Comparison of ENCODE assay signal across 14 mouse cellular contexts in genomic region chr8:86765155-86765554, GRCm38 (mm10). TPM values are rescaled to one million over a fixed set of nuclear protein-coding genes. Genes with fewer than 3 reads are reported as not detected.
DNase-seq lines count a peak whose midpoint lies in the region; ATAC-seq and TF ChIP-seq lines count a peak whose summit lies in the region.
"Had no signal": no experiment of that assay in that cellular context is flagged by ENCODE, and none has a peak within 500 bp of the region (broad histone marks: within the 10 kb centered on the region; RNA-seq: fewer than 3 reads in every experiment).

No protein-coding gene starts in this region.

- H3K9ac ChIP-seq in liver, postnatal 0 days (replicated peaks), result no peak overlapping the region
- no peak overlapping the region for H3K9ac ChIP-seq in stomach, postnatal 0 days (ENCODE audit: low read length)
- H3K9ac ChIP-seq: midbrain, embryonic 12.5 days had no signal

- TF ChIP-seq CTCF in testis, adult 2 months (IDR thresholded peaks at IDR 0.05; ENCODE audit: control insufficient read depth, insufficient read depth, insufficient replicate concordance, low read depth, low read length), result no peak
- TF ChIP-seq CTCF in liver, postnatal 0 days (IDR thresholded peaks at IDR 0.05; ENCODE audit: low read depth), result no peak
- no peak for TF ChIP-seq CTCF in stomach, postnatal 0 days (IDR thresholded peaks at IDR 0.05; ENCODE audit: low read depth)

- no peak for TF ChIP-seq POLR2A in testis, adult 2 months (IDR thresholded peaks at IDR 0.05; ENCODE audit: control insufficient read depth, low read depth, low read length)

- H3K4me2 ChIP-seq in liver, postnatal 0 days (ENCODE audit: low read depth, low read length), result peak overlapping the region; percentile 18; the same call in 1 of the 2 replicates
- no peak overlapping the region for H3K4me2 ChIP-seq in stomach, postnatal 0 days (replicated peaks; ENCODE audit: low read depth)
- H3K4me2 ChIP-seq: midbrain, embryonic 12.5 days had no signal

- peaks cover 2% of the 10 kb centered on the region for H3K4me1 ChIP-seq in testis, adult 2 months (ENCODE audit: control insufficient read depth, insufficient read depth, low read length)
- H3K4me1 ChIP-seq in liver, postnatal 0 days (ENCODE audit: insufficient read depth), result peaks cover 23% of the 10 kb centered on the region
- H3K4me1 ChIP-seq in stomach, postnatal 0 days (replicated peaks; ENCODE audit: control insufficient read depth, insufficient read depth), result peaks cover 9% of the 10 kb centered on the region
- H3K4me1 ChIP-seq: midbrain, embryonic 12.5 days had no signal

- H3K27me3 ChIP-seq in testis, adult 2 months (ENCODE audit: control insufficient read depth, insufficient read depth, low read length), result no peaks in the 10 kb centered on the region
- H3K27me3 ChIP-seq in liver, postnatal 0 days (ENCODE audit: insufficient read depth, low read length), result peaks cover 5% of the 10 kb centered on the region; the same call in 1 of the 2 replicates
- no peaks in the 10 kb centered on the region for H3K27me3 ChIP-seq in stomach, postnatal 0 days (ENCODE audit: control insufficient read depth, insufficient read depth, low read length)
- H3K27me3 ChIP-seq: midbrain, embryonic 12.5 days had no signal

- no peaks in the 10 kb centered on the region for H3K9me3 ChIP-seq in liver, postnatal 0 days (ENCODE audit: low read length)
- no peaks in the 10 kb centered on the region for H3K9me3 ChIP-seq in stomach, postnatal 0 days (ENCODE audit: control insufficient read depth, low read length)
- H3K9me3 ChIP-seq: midbrain, embryonic 12.5 days had no signal

- peak overlapping the region; percentile 84 for H3K4me3 ChIP-seq in testis, adult 2 months (ENCODE audit: control insufficient read depth, low read depth, low read length)
- H3K4me3 ChIP-seq in liver, postnatal 0 days (ENCODE audit: low read depth, low read length), result no peak overlapping the region
- H3K4me3 ChIP-seq in stomach, postnatal 0 days (ENCODE audit: low read depth, low read length), result no peak overlapping the region
- H3K4me3 ChIP-seq: erythroblast, embryonic 14.5 days; midbrain, embryonic 12.5 days had no signal

- TF ChIP-seq EP300 in liver, postnatal 0 days (IDR thresholded peaks at IDR 0.05; ENCODE audit: low read depth), result no peak
- TF ChIP-seq EP300 in stomach, postnatal 0 days (optimal IDR thresholded peaks at IDR 0.05), result no peak

- H3K36me3 ChIP-seq in testis, adult 2 months (ENCODE audit: control insufficient read depth, insufficient read depth, low read length), result no peaks in the 10 kb centered on the region
- no peaks in the 10 kb centered on the region for H3K36me3 ChIP-seq in liver, postnatal 0 days (replicated peaks; ENCODE audit: insufficient read depth, low read length)
- no peaks in the 10 kb centered on the region for H3K36me3 ChIP-seq in stomach, postnatal 0 days (ENCODE audit: control insufficient read depth, insufficient read depth, low read length)
- H3K36me3 ChIP-seq: midbrain, embryonic 12.5 days had no signal

- 69% methylated on average over 10 of the region's 10 CpGs for WGBS in liver, postnatal 0 days (ENCODE audit: insufficient replicate concordance)
- WGBS in stomach, postnatal 0 days, result 74% methylated on average over 10 of the region's 10 CpGs

- H3K27ac ChIP-seq in testis, adult 2 months (ENCODE audit: control insufficient read depth, insufficient read depth, low read depth, low read length), result no peak overlapping the region
- no peak overlapping the region for H3K27ac ChIP-seq in liver, postnatal 0 days (ENCODE audit: low read depth)
- H3K27ac ChIP-seq in stomach, postnatal 0 days (replicated peaks), result peak overlapping the region; percentile 91
- H3K27ac ChIP-seq: hindbrain, postnatal 0 days; midbrain, embryonic 12.5 days had no signal

- peak; percentile 78 for ATAC-seq in granulocyte monocyte progenitor cell, adult 5-6 weeks (replicated peaks; ENCODE audit: poor library complexity, severe bottlenecking)
- ATAC-seq in liver, postnatal 0 days, result peak; percentile 60
- peak; percentile 55 for ATAC-seq in stomach, postnatal 0 days (ENCODE audit: low FRiP score, low TSS enrichment)
- ATAC-seq: hindbrain, postnatal 0 days had no signal

- DNase-seq in testis, postnatal 14 days (ENCODE audit: low spot score), result no peak
- DNase-seq in liver, postnatal 0 days, result peak; percentile 66
- peak; percentile 66 for DNase-seq in stomach, postnatal 0 days (ENCODE audit: low spot score)
- no peak for DNase-seq in gastrocnemius, adult 8-10 months (ENCODE audit: low spot score in 2 of 2)
- DNase-seq in kidney, postnatal 10 days, result no peak
- DNase-seq in cerebellum, postnatal 14 days, result no peak
- DNase-seq: cerebellum, adult 8-10 months; kidney, adult 9 months; lung, postnatal 14 days had no signal

RNA-seq across cellular contexts. Expression of gene Siah1a, which starts 19.4 kb away (rescaled TPM):
- 23.7 and 26.5 TPM in 2 replicates for polyA plus RNA-seq in testis, adult 2 months (2012; rRNA removed)
- 8.1 and 14.1 TPM in 2 replicates for total RNA-seq in granulocyte monocyte progenitor cell, adult 5-6 weeks (2014; fragmentation: Nextera tagmentation)
- total RNA-seq in granulocyte monocyte progenitor cell, adult 5-6 weeks (2017), result 14.5 and 21.0 TPM in 2 replicates
- 11.7 and 13.7 TPM in 2 replicates for polyA plus RNA-seq in liver, postnatal 0 days (2015; fragmentation: Nextera tagmentation; extraction: Ambion mirVana)
- 36.3 and 41.0 TPM in 2 replicates for polyA plus RNA-seq in stomach, postnatal 0 days (2015; fragmentation: Nextera tagmentation; extraction: Ambion mirVana)
- total RNA-seq in gastrocnemius, adult 8-10 months (2022), result 10 to 100 TPM; 10.4 to 14.5 (median 11.7) TPM

RNA-seq across cellular contexts. Expression of gene Gm10638, which starts 19.7 kb away (rescaled TPM):
- 248 and 359 TPM in 2 replicates for polyA plus RNA-seq in testis, adult 2 months (2012; rRNA removed)
- not detected in 2 replicates for total RNA-seq in granulocyte monocyte progenitor cell, adult 5-6 weeks (2014; fragmentation: Nextera tagmentation)
- total RNA-seq in granulocyte monocyte progenitor cell, adult 5-6 weeks (2017), result 0.36 TPM in 1 of 2 replicates, not detected in the other
- 1.7 and 1.8 TPM in 2 replicates for polyA plus RNA-seq in liver, postnatal 0 days (2015; fragmentation: Nextera tagmentation; extraction: Ambion mirVana)
- polyA plus RNA-seq in stomach, postnatal 0 days (2015; fragmentation: Nextera tagmentation; extraction: Ambion mirVana), result 6.9 and 8.5 TPM in 2 replicates
- total RNA-seq in gastrocnemius, adult 8-10 months (2022), result 1 to 10 TPM; 1.5 to 7.1 (median 4.4) TPM
- total RNA-seq: hindbrain, postnatal 0 days had no signal

Comparison
In these comparisons a context has a peak if more than half of its experiments do, and no peak if none do; other contexts are left out.
1. DNase-seq: peak in liver, postnatal 0 days (single experiment) and stomach, postnatal 0 days (single experiment); none in testis, postnatal 14 days (single experiment), gastrocnemius, adult 8-10 months (0 of 2), kidney, postnatal 10 days (single experiment) and cerebellum, postnatal 14 days (0 of 2).
2. RNA of gene Gm10638, which starts 19.7 kb away (polyA plus RNA-seq): 248 to 359 TPM in testis, adult 2 months; 6.9 to 8.5 TPM in stomach, postnatal 0 days and 1.7 to 1.8 TPM in liver, postnatal 0 days; every median in the first group is over 10 times any median in the second.
3. Peak in every context shown above with its lines, with median percentiles within 50 percentile points of each other: ATAC-seq.